Mouse (Mus musculus) hindbrain, embryonic 12.5 days (tissue): Measurements from ENCODE around the gene Ptgs2. TPM values are rescaled to one million over a fixed set of nuclear protein-coding genes. Genes with fewer than 3 reads are reported as not detected.
A peak's percentile ranks its signal among the peaks of the same experiment; 100 is the strongest.

Experiments used
- ATAC-seq: fragments of 200-750 bp; cut with Nextera tagmentation; 2 replicates; pipeline ENCODE4 v1.8.0; 2017; ENCODE audit warnings: moderate TSS enrichment; ENCODE audit not compliant: low FRiP score
- H3K27ac ChIP-seq: fragments of 300-500 bp; sonication (generic); 2 replicates; pipeline ENCODE4 v1.5.1; 2016; ENCODE audit warnings: mild to moderate bottlenecking
- H3K27me3 ChIP-seq: fragments of 300-500 bp; sonication (generic); 2 replicates; pipeline ENCODE4 v1.6.1; 2016; ENCODE audit warnings: mild to moderate bottlenecking
- H3K36me3 ChIP-seq: fragments of 300-500 bp; sonication (generic); 2 replicates; pipeline ENCODE4 v1.6.1; 2016; ENCODE audit warnings: mild to moderate bottlenecking
- H3K4me1 ChIP-seq: fragments of 300-500 bp; sonication (generic); 2 replicates; pipeline ENCODE4 v1.6.1; 2016
- H3K4me2 ChIP-seq: fragments of 300-500 bp; sonication (generic); replicated peaks from 2 replicates; pipeline ENCODE4 v1.6.1; 2016; ENCODE audit warnings: mild to moderate bottlenecking
- H3K4me3 ChIP-seq: fragments of 300-500 bp; sonication (generic); 2 replicates; pipeline ENCODE4 v1.5.1; 2016; ENCODE audit warnings: mild to moderate bottlenecking
- H3K9ac ChIP-seq: fragments of 300-500 bp; sonication (generic); 2 replicates; pipeline ENCODE4 v1.6.1; 2016; ENCODE audit warnings: mild to moderate bottlenecking, moderate library complexity
- H3K9me3 ChIP-seq: fragments of 300-500 bp; sonication (generic); replicated peaks from 2 replicates; pipeline ENCODE4 v1.6.1; 2016; ENCODE audit warnings: mild to moderate bottlenecking
- WGBS: fragments of 180-500 bp; shearing (Covaris S2); methylation state at CpG from one replicate; pipeline ENCODE4 v1.1.7; 2016; 5-methylcytosine and 5-hydroxymethylcytosine counted together
- polyA plus RNA-seq: library from polyadenylated mRNA; unstranded; fragments of >200 nt; fragmentation: Nextera tagmentation; extraction: Ambion mirVana; gene quantifications from 2 replicates; pipeline ENCODE4 v1.2.1, GENCODE M21; 2016

Gene Ptgs2
- polyA plus RNA-seq = 0.18 and 0.26 TPM in 2 replicates

- no peaks in the 10 kb centered on the region for H3K36me3 ChIP-seq
- ATAC-seq = peak; percentile 90
- no peaks in the 10 kb centered on the region for H3K9me3 ChIP-seq
These were observed at the start of gene Ptgs2 for GRCm38 (mm10) chr1:150099790-150100333. Gene Ptgs2, plus strand, starts transcription at chr1:150100031.

GRCm38 (mm10) chr1:150050256-150050655 is 49.6 kb upstream of the Ptgs2 start:
- WGBS = 80% methylated on average over 1 of the region's 1 CpGs

More at GRCm38 (mm10) chr1:150099790-150100333, at the start of gene Ptgs2:
- WGBS = 2% methylated on average over 26 of the region's 26 CpGs
- no peaks in the 10 kb centered on the region for H3K27me3 ChIP-seq
- H3K9ac ChIP-seq = peak within 1 kb of the TSS; percentile 43
- H3K4me2 ChIP-seq = peak within 1 kb of the TSS; percentile 93
- H3K4me3 ChIP-seq = peak within 1 kb of the TSS; percentile 45
- peaks cover 8% of the 10 kb centered on the region for H3K4me1 ChIP-seq
- no peak within 1 kb of the TSS for H3K27ac ChIP-seq

GRCm38 (mm10) chr1:150065684-150066083 is 34.1 kb upstream of the Ptgs2 start:
- H3K27ac ChIP-seq = no peak overlapping the region
- H3K9ac ChIP-seq = no peak overlapping the region
- no peak for ATAC-seq
- H3K4me1 ChIP-seq = no peaks in the 10 kb centered on the region
- no peaks in the 10 kb centered on the region for H3K27me3 ChIP-seq
- no peak overlapping the region for H3K4me3 ChIP-seq
- WGBS = 96% methylated on average over 1 of the region's 1 CpGs
- H3K4me2 ChIP-seq = no peak overlapping the region
- no peaks in the 10 kb centered on the region for H3K9me3 ChIP-seq
- H3K36me3 ChIP-seq = no peaks in the 10 kb centered on the region

More at GRCm38 (mm10) chr1:150050256-150050655, 49.6 kb upstream of the Ptgs2 start:
- H3K9me3 ChIP-seq = no peaks in the 10 kb centered on the region
- H3K36me3 ChIP-seq = no peaks in the 10 kb centered on the region
- H3K27me3 ChIP-seq = no peaks in the 10 kb centered on the region
- no peaks in the 10 kb centered on the region for H3K4me1 ChIP-seq
- H3K4me3 ChIP-seq = no peak overlapping the region
- no peak overlapping the region for H3K9ac ChIP-seq
- ATAC-seq = no peak
- H3K27ac ChIP-seq = no peak overlapping the region
- no peak overlapping the region for H3K4me2 ChIP-seq

- Histone ChIP-seq H3K27me3 (no peaks in the 10 kb centered on the region), H3K4me1 (no peaks in the 10 kb centered on the region), H3K4me3 (no peak overlapping the region), H3K4me2 (no peak overlapping the region), H3K36me3 (no peaks in the 10 kb centered on the region), H3K27ac (no peak overlapping the region), H3K9ac (no peak overlapping the region), H3K9me3 (no peaks in the 10 kb centered on the region)
- WGBS = 93% methylated on average over 3 of the region's 3 CpGs
- ATAC-seq = no peak
These were observed 27.0 kb upstream of the Ptgs2 start for GRCm38 (mm10) chr1:150072880-150073279.

GRCm38 (mm10) chr1:150074609-150075008 is 25.2 kb upstream of the Ptgs2 start:
- ATAC-seq = no peak
- no peaks in the 10 kb centered on the region for H3K4me1 ChIP-seq
- no peaks in the 10 kb centered on the region for H3K9me3 ChIP-seq
- WGBS = 76% methylated on average over 1 of the region's 1 CpGs
- H3K9ac ChIP-seq = no peak overlapping the region
- no peak overlapping the region for H3K4me3 ChIP-seq
- no peak overlapping the region for H3K4me2 ChIP-seq
- H3K27me3 ChIP-seq = no peaks in the 10 kb centered on the region
- no peak overlapping the region for H3K27ac ChIP-seq
- H3K36me3 ChIP-seq = no peaks in the 10 kb centered on the region

GRCm38 (mm10) chr1:150089040-150089692 is 10.7 kb upstream of the Ptgs2 start:
- 80% methylated on average over 6 of the region's 6 CpGs for WGBS
- H3K4me2 ChIP-seq = no peak overlapping the region
- no peak for ATAC-seq

GRCm38 (mm10) chr1:150090229-150090628 is 9.6 kb upstream of the Ptgs2 start:
- H3K27me3 ChIP-seq = no peaks in the 10 kb centered on the region
- H3K9ac ChIP-seq = no peak overlapping the region
- no peak overlapping the region for H3K4me2 ChIP-seq
- peak; percentile 48; the same call in 1 of the 2 replicates for ATAC-seq
- H3K4me1 ChIP-seq = no peaks in the 10 kb centered on the region
- 17% methylated on average over 1 of the region's 1 CpGs for WGBS
- no peaks in the 10 kb centered on the region for H3K36me3 ChIP-seq
- no peaks in the 10 kb centered on the region for H3K9me3 ChIP-seq
- no peak overlapping the region for H3K4me3 ChIP-seq
- no peak overlapping the region for H3K27ac ChIP-seq

More at GRCm38 (mm10) chr1:150089040-150089692, 10.7 kb upstream of the Ptgs2 start:
- H3K9me3 ChIP-seq = no peaks in the 10 kb centered on the region
- H3K36me3 ChIP-seq = no peaks in the 10 kb centered on the region
- H3K27me3 ChIP-seq = no peaks in the 10 kb centered on the region
- no peak overlapping the region for H3K4me3 ChIP-seq
- no peak overlapping the region for H3K9ac ChIP-seq
- no peaks in the 10 kb centered on the region for H3K4me1 ChIP-seq
- H3K27ac ChIP-seq = no peak overlapping the region

- Histone ChIP-seq H3K36me3 (no peaks in the 10 kb centered on the region), H3K9me3 (no peaks in the 10 kb centered on the region), H3K4me1 (peaks cover 8% of the 10 kb centered on the region), H3K4me3 (no peak overlapping the region), H3K9ac (no peak overlapping the region), H3K4me2 (no peak overlapping the region), H3K27me3 (no peaks in the 10 kb centered on the region), H3K27ac (no peak overlapping the region)
- ATAC-seq = no peak
- 81% methylated on average over 2 of the region's 2 CpGs for whole genome bisulfite sequencing
These were observed 2.8 kb upstream of the Ptgs2 start for GRCm38 (mm10) chr1:150097036-150097435.

- Histone ChIP-seq H3K4me1 (peaks cover 8% of the 10 kb centered on the region), H3K36me3 (no peaks in the 10 kb centered on the region), H3K27ac (no peak overlapping the region), H3K4me2 (no peak overlapping the region), H3K9ac (no peak overlapping the region), H3K9me3 (no peaks in the 10 kb centered on the region), H3K4me3 (no peak overlapping the region), H3K27me3 (no peaks in the 10 kb centered on the region)
- WGBS = 74% methylated on average over 1 of the region's 1 CpGs
- ATAC-seq = no peak
These were observed 2.1 kb upstream of the Ptgs2 start for GRCm38 (mm10) chr1:150097721-150098120.

- H3K4me2 ChIP-seq = peak overlapping the region; percentile 93
- H3K27ac ChIP-seq = no peak overlapping the region
- 3% methylated on average over 9 of the region's 9 CpGs for WGBS
- H3K27me3 ChIP-seq = no peaks in the 10 kb centered on the region
- H3K4me3 ChIP-seq = peak overlapping the region; percentile 45
- ATAC-seq = no peak
- no peaks in the 10 kb centered on the region for H3K36me3 ChIP-seq
- H3K9me3 ChIP-seq = no peaks in the 10 kb centered on the region
- H3K4me1 ChIP-seq = peaks cover 8% of the 10 kb centered on the region
- H3K9ac ChIP-seq = peak overlapping the region; percentile 43
These were observed 457 bp upstream of the Ptgs2 start for GRCm38 (mm10) chr1:150099374-150099773.

GRCm38 (mm10) chr1:150104228-150104720 is 4.4 kb downstream of the Ptgs2 start:
- Histone ChIP-seq H3K4me1 (peaks cover 7% of the 10 kb centered on the region), H3K4me2 (no peak overlapping the region), H3K9ac (no peak overlapping the region), H3K27me3 (no peaks in the 10 kb centered on the region), H3K9me3 (no peaks in the 10 kb centered on the region), H3K27ac (no peak overlapping the region), H3K4me3 (no peak overlapping the region), H3K36me3 (no peaks in the 10 kb centered on the region)
- 90% methylated on average over 6 of the region's 6 CpGs for WGBS
- no peak for ATAC-seq

GRCm38 (mm10) chr1:150106736-150107135 is 6.9 kb downstream of the Ptgs2 start:
- Histone ChIP-seq H3K4me2 (no peak overlapping the region), H3K9ac (no peak overlapping the region), H3K9me3 (no peaks in the 10 kb centered on the region), H3K27me3 (no peaks in the 10 kb centered on the region), H3K4me1 (no peaks in the 10 kb centered on the region), H3K4me3 (no peak overlapping the region), H3K27ac (no peak overlapping the region), H3K36me3 (no peaks in the 10 kb centered on the region)
- WGBS = 94% methylated on average over 7 of the region's 7 CpGs
- ATAC-seq = no peak

GRCm38 (mm10) chr1:150109591-150109990 is 9.8 kb downstream of the Ptgs2 start:
- H3K36me3 ChIP-seq = no peaks in the 10 kb centered on the region
- H3K27ac ChIP-seq = no peak overlapping the region
- no peaks in the 10 kb centered on the region for H3K27me3 ChIP-seq
- no peak overlapping the region for H3K4me3 ChIP-seq
- no peak for ATAC-seq
- no peaks in the 10 kb centered on the region for H3K9me3 ChIP-seq
- H3K9ac ChIP-seq = no peak overlapping the region
- H3K4me2 ChIP-seq = no peak overlapping the region
- WGBS = 79% methylated on average over 2 of the region's 2 CpGs
- no peaks in the 10 kb centered on the region for H3K4me1 ChIP-seq
